Mouse (Mus musculus) ovary, postnatal 10 days (tissue): ENCODE measurements around the gene Sat1.

Source experiments
- DNase-seq: peaks from one replicate; pipeline ENCODE4 v3.0.0; 2022; ENCODE audit warnings: low spot score

Gene Sat1

DNA sequence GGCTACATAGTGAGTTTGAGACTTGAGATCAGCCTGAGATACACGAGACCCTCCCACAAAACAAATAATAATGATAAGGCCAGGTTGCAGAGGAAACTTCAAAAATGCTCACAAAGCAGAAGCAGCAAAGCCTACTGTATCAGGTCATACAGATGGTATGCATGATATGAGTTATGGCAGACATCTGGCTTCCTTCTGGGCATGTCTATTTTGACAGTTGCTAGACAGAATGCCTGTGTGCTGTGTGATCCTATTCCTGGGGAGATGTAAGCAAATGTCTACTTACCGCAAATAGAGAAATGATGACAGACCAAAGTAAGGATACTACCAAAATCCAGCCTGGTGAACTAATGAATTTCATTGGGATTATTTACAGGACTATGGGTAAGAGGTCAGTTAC is 49.9 kb downstream of the Sat1 start:
- DNase-seq: no peak

DNA sequence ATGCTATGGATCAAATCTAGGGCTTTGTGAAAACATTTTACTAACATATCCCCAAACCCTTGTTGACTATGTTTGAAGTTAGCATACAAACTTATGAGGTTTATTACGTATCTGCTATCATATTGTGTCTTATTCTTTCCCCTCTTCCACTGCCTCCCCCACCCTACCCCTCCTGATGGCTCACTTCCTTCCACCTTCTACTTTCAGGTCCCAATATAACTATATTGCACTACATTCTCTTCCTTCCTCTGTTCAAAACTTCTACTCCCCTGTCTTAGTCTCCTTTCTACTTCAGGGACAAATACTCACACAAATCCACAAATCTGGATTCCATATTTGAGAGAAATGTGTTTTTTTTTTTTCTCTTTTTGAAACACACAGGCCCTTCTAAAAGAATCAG is 52.7 kb downstream of the Sat1 start:
- no peak for DNase-seq
